15 mouse cellular contexts compared by ENCODE assay signal in the genomic region with DNA sequence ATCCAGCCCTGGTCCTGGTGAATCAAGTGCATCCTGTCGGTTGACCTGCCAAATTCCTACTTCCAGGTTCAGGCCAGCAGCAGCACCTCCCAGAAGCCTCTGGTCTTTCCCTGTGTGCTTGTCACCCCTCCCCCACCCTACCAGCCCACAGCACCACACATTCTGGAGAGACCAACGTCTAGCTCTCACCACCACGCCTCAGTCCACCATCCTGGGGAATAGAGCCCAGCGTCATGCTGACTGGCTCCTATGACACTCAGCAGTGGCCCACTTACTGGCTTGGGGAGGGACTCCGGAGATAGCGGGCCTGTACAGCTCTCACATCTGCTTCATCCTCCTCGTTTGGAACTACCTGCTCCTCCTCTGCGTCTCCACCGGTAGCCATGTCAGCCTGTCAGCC. TPM values are rescaled to one million over a fixed set of nuclear protein-coding genes. Genes with fewer than 3 reads are reported as not detected.
A peak's percentile ranks its signal among the peaks of the same experiment; 100 is the strongest.
DNase-seq lines count a peak whose midpoint lies in the region; ATAC-seq lines count a peak whose summit lies in the region.
"Had no signal": no experiment of that assay in that cellular context is flagged by ENCODE, and none has a peak within 500 bp of the region (broad histone marks: within the 10 kb centered on the region; RNA-seq: fewer than 3 reads in every experiment).

No protein-coding gene starts in this region.

- no peak overlapping the region for H3K4me2 ChIP-seq in midbrain, embryonic 15.5 days

- no peaks in the 10 kb centered on the region for H3K36me3 ChIP-seq in midbrain, embryonic 10.5 days
- no peaks in the 10 kb centered on the region for H3K36me3 ChIP-seq in midbrain, embryonic 15.5 days (replicated peaks)
- H3K36me3 ChIP-seq: G1E had no signal

- intact Hi-C loops in heart, postnatal 14 days (cut with DNase I), result no loop called here

- ATAC-seq in midbrain, embryonic 15.5 days (replicated peaks), result no peak

- H3K4me3 ChIP-seq in midbrain, embryonic 10.5 days, result no peak overlapping the region
- no peak overlapping the region for H3K4me3 ChIP-seq in midbrain, embryonic 15.5 days
- H3K4me3 ChIP-seq: erythroblast, embryonic 14.5 days; left cerebral cortex, adult 2 months had no signal

- 72% methylated on average over 9 of the region's 9 CpGs for WGBS in midbrain, embryonic 10.5 days
- 70% methylated on average over 9 of the region's 9 CpGs for WGBS in midbrain, embryonic 15.5 days

- 0 out of 2 replicates have a peak, but pooled peaks cover 3% of the 10 kb centered on the region for H3K9me3 ChIP-seq in midbrain, embryonic 10.5 days (replicated peaks)
- no peaks in the 10 kb centered on the region for H3K9me3 ChIP-seq in midbrain, embryonic 15.5 days
- H3K9me3 ChIP-seq: G1E had no signal

- H3K27ac ChIP-seq in midbrain, embryonic 10.5 days (replicated peaks), result peak overlapping the region; percentile 9; the same call in 1 of the 2 replicates
- no peak overlapping the region for H3K27ac ChIP-seq in midbrain, embryonic 15.5 days
- H3K27ac ChIP-seq: left cerebral cortex, adult 2 months; macrophage had no signal

- H3K27me3 ChIP-seq in midbrain, embryonic 10.5 days (ENCODE audit: low read depth, poor library complexity, severe bottlenecking), result no peaks in the 10 kb centered on the region
- no peaks in the 10 kb centered on the region for H3K27me3 ChIP-seq in midbrain, embryonic 15.5 days (replicated peaks)

- H3K9ac ChIP-seq in midbrain, embryonic 15.5 days, result no peak overlapping the region

- H3K4me1 ChIP-seq in midbrain, embryonic 10.5 days, result peaks cover 15% of the 10 kb centered on the region
- no peaks in the 10 kb centered on the region for H3K4me1 ChIP-seq in midbrain, embryonic 15.5 days

- DNase-seq in midbrain, embryonic 10.5 days (ENCODE audit: low spot score), result no peak
- DNase-seq in gastrocnemius, postnatal 10 days, result peak; percentile 15
- DNase-seq in heart, postnatal 14 days, result peak; percentile 19 to 54
- DNase-seq in yolk sac, embryonic 10.5 days (ENCODE audit: low spot score), result peak; percentile 14
- no peak for DNase-seq in kidney, adult 9 months
- no peak for DNase-seq in adrenal gland, adult (ENCODE audit: inconsistent age in 2 of 2, low spot score in 1 of 2)
- DNase-seq: adrenal gland, postnatal 10 days; cerebellum, adult 8-10 months; kidney, adult 2 months; right cerebral cortex, postnatal 4 days had no signal

RNA-seq across cellular contexts. Expression of gene Dusp27, which starts 0.9 kb away (rescaled TPM):
- polyA plus RNA-seq in midbrain, embryonic 10.5 days (2016; fragmentation: Nextera tagmentation; extraction: Ambion mirVana), result 2.7 and 3.5 TPM in 2 replicates
- 1.5 and 1.7 TPM in 2 replicates for polyA plus RNA-seq in midbrain, embryonic 15.5 days (2015; fragmentation: Nextera tagmentation; extraction: Ambion mirVana)
- 100 to 1,000 TPM; 120 to 123 TPM for total RNA-seq in gastrocnemius, postnatal 10 days (2021)
- 10 to 100 TPM; 44.1 to 44.9 TPM for total RNA-seq in heart, postnatal 14 days (2021)
- polyA plus RNA-seq: erythroblast, embryonic 14.5 days; G1E had no signal

RNA-seq across cellular contexts. Expression of gene Gpa33, which starts 3.2 kb away (rescaled TPM):
- 0.31 and 0.55 TPM in 2 replicates for polyA plus RNA-seq in midbrain, embryonic 10.5 days (2016; fragmentation: Nextera tagmentation; extraction: Ambion mirVana)
- 0.10 TPM in 1 of 2 replicates, not detected in the other for polyA plus RNA-seq in midbrain, embryonic 15.5 days (2015; fragmentation: Nextera tagmentation; extraction: Ambion mirVana)
- not detected for total RNA-seq in gastrocnemius, postnatal 10 days (2021)
- not detected for total RNA-seq in heart, postnatal 14 days (2021)
- total RNA-seq: left cerebral cortex, adult 2 months had no signal
- polyA plus RNA-seq: erythroblast, embryonic 14.5 days; G1E; macrophage had no signal

Comparison
In these comparisons a context has a peak if more than half of its experiments do, and no peak if none do; other contexts are left out.
1. DNase-seq: peak in gastrocnemius, postnatal 10 days (single experiment), heart, postnatal 14 days (2 of 2) and yolk sac, embryonic 10.5 days (single experiment); none in midbrain, embryonic 10.5 days (single experiment), kidney, adult 9 months (single experiment) and adrenal gland, adult (0 of 2).